Mouse (Mus musculus) kidney, embryonic 16.5 days (tissue): Measurements from ENCODE around the gene Dydc1. TPM values are rescaled to one million over a fixed set of nuclear protein-coding genes. Genes with fewer than 3 reads are reported as not detected.

Experiments
- ATAC-seq: fragments of 200-750 bp; cut with Nextera tagmentation; 2 replicates; pipeline ENCODE4 v1.8.0; 2017; ENCODE audit warnings: moderate TSS enrichment; ENCODE audit not compliant: low FRiP score, low TSS enrichment
- H3K27ac ChIP-seq: fragments of 300-500 bp; sonication (generic); 2 replicates; pipeline ENCODE4 v1.5.1; 2014; ENCODE audit warnings: low read length
- H3K27me3 ChIP-seq: fragments of 300-500 bp; sonication (generic); 2 replicates; pipeline ENCODE4 v1.6.1; 2014; ENCODE audit warnings: low read length, control low read depth, mixed read lengths; ENCODE audit not compliant: insufficient read depth
- H3K36me3 ChIP-seq: fragments of 300-500 bp; sonication (generic); 2 replicates; pipeline ENCODE4 v1.6.1; 2014; ENCODE audit warnings: low read length, control low read depth, mixed read lengths; ENCODE audit not compliant: insufficient read depth
- H3K4me1 ChIP-seq: fragments of 300-500 bp; sonication (generic); 2 replicates; pipeline ENCODE4 v1.6.1; 2014; ENCODE audit warnings: low read length, control low read depth, mixed read lengths; ENCODE audit not compliant: insufficient read depth
- H3K4me2 ChIP-seq: fragments of 300-500 bp; sonication (generic); replicated peaks from 2 replicates; pipeline ENCODE4 v1.6.1; 2014; ENCODE audit warnings: low read depth, low read length
- H3K4me3 ChIP-seq: fragments of 300-500 bp; sonication (generic); 2 replicates; pipeline ENCODE4 v1.5.1; 2014; ENCODE audit warnings: mild to moderate bottlenecking, low read length
- H3K9ac ChIP-seq: fragments of 300-500 bp; sonication (generic); replicated peaks from 2 replicates; pipeline ENCODE4 v1.6.1; 2014; ENCODE audit warnings: low read length
- H3K9me3 ChIP-seq: fragments of 300-500 bp; sonication (generic); 2 replicates; pipeline ENCODE4 v1.6.1; 2016; ENCODE audit warnings: low read length, control low read depth
- WGBS: fragments of 180-500 bp; shearing (Covaris S2); extraction: QIAGEN DNeasy Blood & Tissue Kit; methylation state at CpG from one replicate; pipeline ENCODE4 v1.1.7; 2014; 5-methylcytosine and 5-hydroxymethylcytosine counted together
- polyA plus RNA-seq: library from polyadenylated mRNA; unstranded; fragments of >200 nt; fragmentation: Nextera tagmentation; extraction: Ambion mirVana; gene quantifications from 2 replicates; pipeline ENCODE4 v1.2.1, GENCODE M21; 2015

Gene Dydc1
- polyA plus RNA-seq, 1 experiment from 2014 or later: not detected

DNA sequence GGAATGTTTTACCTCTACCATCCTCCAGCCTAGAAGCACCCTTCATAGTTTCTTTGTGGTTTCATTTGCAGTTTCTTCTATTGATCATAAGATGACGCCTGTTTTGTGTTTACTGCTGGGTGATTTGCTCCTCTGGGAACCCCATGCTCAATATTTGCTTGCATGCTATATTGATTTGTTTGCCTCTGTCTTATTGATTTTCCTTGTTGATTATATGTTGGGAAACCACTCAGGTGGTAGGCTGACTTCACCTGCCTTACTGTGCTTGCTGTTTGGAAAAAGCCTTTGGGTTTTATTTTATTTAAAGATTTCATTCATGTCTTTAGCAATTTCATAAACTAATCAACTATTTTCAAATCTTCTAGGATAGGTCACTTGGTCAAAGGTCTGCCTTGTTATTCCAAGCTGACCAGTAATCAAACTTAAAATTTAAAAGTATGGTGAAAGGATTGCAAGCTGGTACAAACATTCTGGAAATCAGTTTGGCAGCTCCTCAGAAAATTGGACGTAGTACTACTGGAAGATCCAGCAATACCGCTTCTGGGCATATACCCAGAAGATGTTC is 23.7 kb downstream of the Dydc1 start:
- Histone ChIP-seq H3K27ac (no peak overlapping the region), H3K27me3 (no peaks in the 10 kb centered on the region), H3K4me3 (no peak overlapping the region), H3K9ac (no peak overlapping the region), H3K36me3 (no peaks in the 10 kb centered on the region), H3K4me2 (no peak overlapping the region), H3K9me3 (no peaks in the 10 kb centered on the region), H3K4me1 (no peaks in the 10 kb centered on the region)
- ATAC-seq: no peak
- 89% methylated on average over 3 of the region's 3 CpGs for WGBS

DNA sequence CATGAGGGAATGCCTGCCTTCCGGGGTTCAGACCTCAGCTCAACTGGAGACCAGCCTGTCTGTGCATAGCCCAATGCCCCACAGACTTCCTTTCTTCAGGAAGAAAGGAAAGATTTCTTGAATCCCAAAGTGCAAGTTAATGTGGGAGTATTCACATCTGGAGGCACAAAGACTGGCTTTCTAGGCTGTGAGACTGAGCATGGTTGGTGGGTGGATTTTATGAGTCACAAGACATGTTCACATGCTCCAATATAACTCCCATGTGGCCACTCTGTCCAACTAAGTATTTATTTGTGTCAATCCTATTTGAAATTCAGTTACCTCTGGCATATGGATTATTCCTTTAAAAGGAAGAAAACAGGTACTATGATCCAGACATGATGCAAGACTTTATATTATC is 26.0 kb downstream of the Dydc1 start:
- ATAC-seq: no peak
- H3K9ac ChIP-seq: no peak overlapping the region
- no peaks in the 10 kb centered on the region for H3K9me3 ChIP-seq
- H3K4me3 ChIP-seq: no peak overlapping the region
- 69% methylated on average over 1 of the region's 1 CpGs for WGBS
- H3K4me1 ChIP-seq: no peaks in the 10 kb centered on the region
- no peaks in the 10 kb centered on the region for H3K27me3 ChIP-seq
- H3K36me3 ChIP-seq: no peaks in the 10 kb centered on the region
- H3K27ac ChIP-seq: no peak overlapping the region
- H3K4me2 ChIP-seq: no peak overlapping the region

DNA sequence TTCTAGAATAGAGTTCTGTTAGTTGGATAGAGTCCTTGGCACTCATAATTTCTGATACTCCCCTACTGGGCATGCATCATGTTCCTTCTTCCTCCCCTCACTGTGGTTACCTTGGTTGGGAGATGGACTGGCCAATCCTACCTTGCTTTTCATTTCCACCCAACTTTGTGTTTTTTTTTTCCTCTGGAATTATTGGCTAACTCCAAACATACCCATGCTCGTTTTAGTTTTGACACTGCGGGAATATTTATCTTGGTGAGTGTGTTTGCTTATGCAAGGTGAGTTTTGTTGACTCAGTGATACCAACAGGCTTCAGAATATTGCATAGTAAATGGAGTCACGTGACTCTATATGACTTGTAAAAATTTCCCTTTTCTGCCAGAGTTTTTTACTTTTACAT is 28.0 kb downstream of the Dydc1 start:
- Histone ChIP-seq H3K9me3 (no peaks in the 10 kb centered on the region), H3K27ac (no peak overlapping the region), H3K4me1 (no peaks in the 10 kb centered on the region), H3K9ac (no peak overlapping the region), H3K4me2 (no peak overlapping the region), H3K36me3 (no peaks in the 10 kb centered on the region), H3K27me3 (no peaks in the 10 kb centered on the region), H3K4me3 (no peak overlapping the region)
- 78% methylated on average over 3 of the region's 3 CpGs for WGBS
- ATAC-seq: no peak

DNA sequence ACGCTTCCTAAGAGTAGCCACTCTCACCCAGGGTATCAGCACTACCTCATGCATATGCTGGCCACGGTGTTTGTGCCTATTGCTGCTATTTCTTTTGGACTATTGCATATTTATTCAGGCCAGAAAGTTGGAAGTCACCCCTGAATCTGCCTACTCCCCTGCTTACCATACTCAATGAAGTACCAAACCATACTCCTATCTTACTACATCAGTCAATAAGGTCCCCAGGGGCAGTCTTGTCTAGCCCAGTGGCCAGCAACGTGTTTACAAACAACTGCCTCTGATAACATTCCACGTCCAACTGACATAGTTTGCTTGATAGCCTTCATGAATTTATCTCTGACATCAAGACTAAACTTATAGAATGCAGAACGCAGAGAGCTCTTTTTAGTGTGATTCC is 28.5 kb downstream of the Dydc1 start:
- Histone ChIP-seq H3K9ac (no peak overlapping the region), H3K4me3 (no peak overlapping the region), H3K27ac (no peak overlapping the region), H3K36me3 (no peaks in the 10 kb centered on the region), H3K4me1 (no peaks in the 10 kb centered on the region), H3K27me3 (no peaks in the 10 kb centered on the region), H3K4me2 (no peak overlapping the region), H3K9me3 (no peaks in the 10 kb centered on the region)
- WGBS: 82% methylated on average over 5 of the region's 5 CpGs
- no peak for ATAC-seq

DNA sequence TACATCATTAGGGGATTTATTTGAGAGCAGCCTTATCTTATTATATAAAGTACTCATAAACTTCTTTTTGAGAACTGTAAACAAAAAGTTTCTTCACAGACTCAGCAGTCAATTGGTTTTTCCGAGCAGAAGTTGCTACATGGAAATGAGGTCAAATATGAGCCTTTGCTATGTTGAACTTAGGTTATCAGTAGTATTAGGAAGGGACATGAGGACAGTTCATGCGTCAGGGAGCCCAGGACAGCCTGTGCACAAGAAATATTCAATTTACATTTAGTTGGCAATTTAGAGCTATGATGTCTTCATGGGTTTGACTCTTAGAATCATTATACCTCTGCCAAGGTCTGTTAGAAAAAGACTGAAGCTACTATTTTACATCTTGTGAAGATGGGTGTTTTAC is 29.6 kb downstream of the Dydc1 start:
- no peaks in the 10 kb centered on the region for H3K9me3 ChIP-seq
- 65% methylated on average over 2 of the region's 2 CpGs for WGBS
- no peak overlapping the region for H3K27ac ChIP-seq
- H3K9ac ChIP-seq: no peak overlapping the region
- H3K27me3 ChIP-seq: no peaks in the 10 kb centered on the region
- H3K4me1 ChIP-seq: no peaks in the 10 kb centered on the region
- no peak for ATAC-seq
- H3K36me3 ChIP-seq: no peaks in the 10 kb centered on the region
- H3K4me2 ChIP-seq: no peak overlapping the region
- no peak overlapping the region for H3K4me3 ChIP-seq

DNA sequence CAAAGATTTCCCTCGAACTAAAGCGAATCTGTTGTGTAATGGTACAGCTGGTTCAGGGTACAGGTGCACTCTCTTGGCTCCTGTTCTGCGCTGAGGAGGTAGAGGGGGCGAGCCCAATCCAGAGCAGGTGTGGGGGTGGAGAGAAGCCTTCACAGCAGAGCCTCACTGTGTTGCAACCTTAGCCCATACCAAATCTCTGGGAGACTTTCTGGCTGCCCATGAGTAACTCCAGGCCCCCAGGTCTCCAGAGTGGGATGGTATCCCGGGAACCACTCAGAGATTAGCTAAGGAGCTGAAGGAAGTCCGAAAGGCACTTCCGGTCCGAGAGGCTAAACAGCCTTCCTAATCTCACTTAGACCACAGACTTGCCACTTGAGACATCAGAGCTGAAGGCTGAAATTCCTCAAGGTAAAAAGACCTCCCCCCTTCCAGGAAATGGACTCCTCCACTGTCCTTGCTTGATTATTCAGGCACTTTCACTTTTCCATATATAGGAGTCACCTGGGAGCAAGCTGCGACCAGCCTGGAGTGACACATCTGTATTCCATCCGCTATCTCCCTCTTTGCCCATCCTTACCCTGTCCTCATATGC is 32.2 kb downstream of the Dydc1 start, which contains the start of gene Mat1a:
Gene Mat1a, plus strand, starts transcription at position 183 of the 592 bp plus-strand sequence.
- Histone ChIP-seq H3K4me2 (no peak within 1 kb of the TSS), H3K27me3 (no peaks in the 10 kb centered on the region), H3K4me1 (no peaks in the 10 kb centered on the region), H3K27ac (no peak within 1 kb of the TSS), H3K9ac (no peak within 1 kb of the TSS), H3K4me3 (no peak within 1 kb of the TSS), H3K36me3 (no peaks in the 10 kb centered on the region), H3K9me3 (no peaks in the 10 kb centered on the region)
- ATAC-seq: no peak
- 68% methylated on average over 10 of the region's 10 CpGs for WGBS

DNA sequence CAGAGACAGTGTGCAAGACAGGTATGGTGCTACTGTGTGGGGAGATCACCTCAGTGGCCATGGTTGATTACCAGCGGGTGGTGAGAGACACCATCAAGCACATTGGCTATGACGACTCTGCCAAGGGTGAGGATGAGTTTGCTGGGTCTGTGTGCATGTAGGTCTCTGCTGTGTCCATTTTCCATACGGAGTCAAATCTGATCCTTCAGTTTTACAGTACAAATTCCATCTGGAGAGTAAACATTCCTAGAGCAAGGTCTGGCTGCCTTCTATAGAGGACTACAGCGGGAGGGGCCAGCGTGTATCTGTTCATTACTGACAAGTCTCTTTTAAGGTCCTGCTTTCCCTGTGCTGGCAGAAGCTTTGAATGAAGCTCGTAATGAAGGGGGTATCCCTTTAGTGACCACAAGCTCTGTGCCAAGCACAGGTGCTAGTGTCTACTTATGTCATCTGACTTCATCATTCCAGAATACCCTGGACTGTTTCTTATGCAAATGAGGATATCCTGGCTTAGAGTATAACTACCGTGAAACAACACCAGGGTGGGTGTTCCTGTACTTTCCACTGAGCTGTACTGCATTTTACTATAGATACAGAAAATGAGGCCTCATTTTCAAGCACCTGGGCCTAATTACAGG is 38.4 kb downstream of the Dydc1 start:
- no peaks in the 10 kb centered on the region for H3K9me3 ChIP-seq
- no peak overlapping the region for H3K4me3 ChIP-seq
- H3K4me1 ChIP-seq: no peaks in the 10 kb centered on the region
- WGBS: 85% methylated on average over 7 of the region's 7 CpGs
- H3K27ac ChIP-seq: no peak overlapping the region
- H3K36me3 ChIP-seq: no peaks in the 10 kb centered on the region
- no peak overlapping the region for H3K4me2 ChIP-seq
- H3K9ac ChIP-seq: no peak overlapping the region
- no peaks in the 10 kb centered on the region for H3K27me3 ChIP-seq
- no peak for ATAC-seq

DNA sequence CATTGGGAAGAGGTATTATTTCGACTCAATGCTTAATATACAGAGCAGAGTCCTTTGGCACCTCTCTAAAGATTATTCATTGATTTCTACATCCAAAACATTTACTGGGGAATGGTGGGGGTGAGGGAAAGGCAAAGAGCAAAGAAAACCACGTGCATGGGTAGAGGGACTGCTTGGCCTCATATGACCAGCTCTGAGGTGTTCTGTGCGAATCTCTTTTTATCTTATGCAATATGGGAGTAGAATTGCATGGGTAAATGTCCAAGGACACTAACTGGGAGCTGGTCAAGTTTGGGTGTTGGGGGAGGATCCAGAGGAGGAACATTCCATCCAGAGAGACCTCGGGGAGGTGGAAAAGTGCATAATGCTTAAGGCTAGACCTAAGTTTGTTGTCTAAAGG is 40.2 kb downstream of the Dydc1 start:
- WGBS: 78% methylated on average over 4 of the region's 4 CpGs
- Histone ChIP-seq H3K27ac (no peak overlapping the region), H3K4me1 (no peaks in the 10 kb centered on the region), H3K36me3 (no peaks in the 10 kb centered on the region), H3K9ac (no peak overlapping the region), H3K9me3 (no peaks in the 10 kb centered on the region), H3K27me3 (no peaks in the 10 kb centered on the region), H3K4me2 (no peak overlapping the region), H3K4me3 (no peak overlapping the region)
- ATAC-seq: no peak

DNA sequence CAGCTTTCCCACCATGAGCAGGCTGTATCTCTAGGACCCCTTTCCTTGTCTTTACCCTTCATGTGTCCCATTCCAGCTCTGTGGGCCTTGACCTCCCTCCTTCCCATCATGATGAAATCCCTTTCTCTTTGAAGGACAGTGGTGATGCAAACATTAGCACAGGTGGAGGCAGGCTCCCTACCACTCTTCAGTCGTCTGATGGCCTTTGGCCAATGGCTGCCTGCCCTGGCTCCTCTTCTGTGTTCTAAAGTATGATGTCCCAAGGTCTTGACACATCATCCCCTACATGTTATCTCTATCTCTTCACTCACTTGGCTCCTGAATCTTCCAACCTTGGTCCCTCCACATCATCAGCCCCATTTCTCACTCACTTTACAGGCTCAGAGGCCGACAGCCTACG is 43.6 kb downstream of the Dydc1 start:
- ATAC-seq: no peak
- WGBS: 82% methylated on average over 3 of the region's 3 CpGs

DNA sequence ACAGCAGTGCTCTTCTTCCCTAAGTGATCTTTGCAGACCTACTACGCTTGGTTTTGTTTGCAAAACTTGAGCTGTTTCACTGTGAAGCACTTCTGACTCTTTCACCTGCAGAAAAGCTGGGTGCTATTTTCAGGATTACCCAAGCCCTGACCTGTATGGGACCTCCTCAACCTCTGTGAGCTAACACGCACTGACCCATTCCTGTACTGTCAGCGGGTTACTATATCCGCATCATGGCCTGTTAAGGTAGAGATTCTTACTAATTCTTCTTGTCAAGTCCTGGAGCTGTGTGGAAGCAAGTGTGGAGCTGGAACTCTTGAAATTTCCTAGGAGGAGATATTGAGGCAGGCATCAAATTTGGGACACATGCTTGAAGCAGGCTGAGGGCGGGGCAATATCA is 52.0 kb downstream of the Dydc1 start:
- 85% methylated on average over 5 of the region's 5 CpGs for WGBS
- Histone ChIP-seq H3K4me2 (no peak overlapping the region), H3K9me3 (no peaks in the 10 kb centered on the region), H3K4me3 (no peak overlapping the region), H3K27me3 (no peaks in the 10 kb centered on the region), H3K9ac (no peak overlapping the region), H3K4me1 (no peaks in the 10 kb centered on the region), H3K36me3 (no peaks in the 10 kb centered on the region), H3K27ac (no peak overlapping the region)
- no peak for ATAC-seq

More for the DNA sequence above, 43.6 kb downstream of the Dydc1 start:
- Histone ChIP-seq H3K4me1 (no peaks in the 10 kb centered on the region), H3K4me2 (no peak overlapping the region), H3K36me3 (no peaks in the 10 kb centered on the region), H3K9me3 (no peaks in the 10 kb centered on the region), H3K27ac (no peak overlapping the region), H3K9ac (no peak overlapping the region), H3K4me3 (no peak overlapping the region), H3K27me3 (no peaks in the 10 kb centered on the region)
